Mouse (Mus musculus) testis, postnatal 10 days (tissue): ENCODE measurements around the gene Hs6st2.

ENCODE experiments used
- DNase-seq: peaks from one replicate; pipeline ENCODE4 v3.0.0; 2021; ENCODE audit warnings: low spot score

The Hs6st2 gene

GRCm38 (mm10) chrX:51681756-51682155, at the start of gene Hs6st2:
TSS of gene Hs6st2 (minus strand) at chrX:51681856.
- no peak for DNase-seq

- DNase-seq, result no peak
These were observed 32.6 kb upstream of the Hs6st2 start for GRCm38 (mm10) chrX:51714086-51714745.

- DNase-seq, result no peak
These were observed 31.3 kb upstream of the Hs6st2 start for GRCm38 (mm10) chrX:51712996-51713395.

- no peak for DNase-seq
These were observed 21.2 kb upstream of the Hs6st2 start for GRCm38 (mm10) chrX:51702823-51703222.

- DNase-seq, result no peak
These were observed 17.4 kb upstream of the Hs6st2 start for GRCm38 (mm10) chrX:51699079-51699478.

- no peak for DNase-seq
These were observed 4.6 kb upstream of the Hs6st2 start for GRCm38 (mm10) chrX:51686048-51686949.

GRCm38 (mm10) chrX:51684336-51685056, 2.8 kb upstream of the Hs6st2 start:
- DNase-seq, result no peak

- DNase-seq, result peak; percentile 65
These were observed 437 bp downstream of the Hs6st2 start for GRCm38 (mm10) chrX:51681170-51681667.

GRCm38 (mm10) chrX:51680428-51681169, 1.1 kb downstream of the Hs6st2 start:
- peak; percentile 59 for DNase-seq

- peak; percentile 45 for DNase-seq
These were observed 1.8 kb downstream of the Hs6st2 start for GRCm38 (mm10) chrX:51679601-51680427.

GRCm38 (mm10) chrX:51658236-51658635, 23.4 kb downstream of the Hs6st2 start:
- no peak for DNase-seq

- no peak for DNase-seq
These were observed 38.9 kb downstream of the Hs6st2 start for GRCm38 (mm10) chrX:51642661-51643257.

- no peak for DNase-seq
These were observed 45.9 kb downstream of the Hs6st2 start for GRCm38 (mm10) chrX:51635756-51636155.

- no peak for DNase-seq
These were observed 50.3 kb downstream of the Hs6st2 start for GRCm38 (mm10) chrX:51631376-51631775.

GRCm38 (mm10) chrX:51614384-51615004, 67.2 kb downstream of the Hs6st2 start:
- DNase-seq, result no peak

GRCm38 (mm10) chrX:51610743-51611142, 70.9 kb downstream of the Hs6st2 start:
- DNase-seq, result no peak

- no peak for DNase-seq
These were observed 75.3 kb downstream of the Hs6st2 start for GRCm38 (mm10) chrX:51606231-51606863.

GRCm38 (mm10) chrX:51592751-51593150, 88.9 kb downstream of the Hs6st2 start:
- DNase-seq, result no peak

GRCm38 (mm10) chrX:51590448-51591010, 91.1 kb downstream of the Hs6st2 start:
- DNase-seq, result no peak
